Mouse (Mus musculus) adrenal gland (tissue): ENCODE data around the gene Snrpn.
"Not testable (repeated sequence)": the region's sequence is repeated elsewhere in the genome, so short reads cannot be mapped to it uniquely, and the experiment has no call there.

Experiments
- intact Hi-C: fragments of 180-260 bp; cut with DNase I; formaldehyde crosslinking; loops from one replicate; pipeline ENCODE4 v1.15.1; 2025
- long read RNA-seq, 2 experiments: library from polyadenylated mRNA; unstranded; transcript quantifications; one replicate each; pipeline ENCODE4 v2.0.0; 2020; ENCODE audit warnings: borderline replicate concordance in 1 of 2; ENCODE audit not compliant: insufficient replicate concordance in 1 of 2

Gene Snrpn
- long read RNA-seq, experiment 1, transcript Snrpn-201 (10 exons, 1,932 nt): major isoform, 86 of 96 reads
- long read RNA-seq, experiment 1, partial matches to known transcripts: 1 of 96 reads
- long read RNA-seq, experiment 1, other reads (novel, unspliced or antisense): 9 of 96 reads
- long read RNA-seq, experiment 2, transcript Snrpn-201 (10 exons, 1,932 nt): major isoform, 111 of 122 reads
- long read RNA-seq, experiment 2, partial matches to known transcripts: 3 of 122 reads
- long read RNA-seq, experiment 2, other reads (novel, unspliced or antisense): 8 of 122 reads

- intact Hi-C loops: no loop called here
These were observed at the start of gene Snrpn for GRCm38 (mm10) chr7:60139742-60140480. Gene Snrpn, minus strand, starts transcription at chr7:60140219.

DNA sequence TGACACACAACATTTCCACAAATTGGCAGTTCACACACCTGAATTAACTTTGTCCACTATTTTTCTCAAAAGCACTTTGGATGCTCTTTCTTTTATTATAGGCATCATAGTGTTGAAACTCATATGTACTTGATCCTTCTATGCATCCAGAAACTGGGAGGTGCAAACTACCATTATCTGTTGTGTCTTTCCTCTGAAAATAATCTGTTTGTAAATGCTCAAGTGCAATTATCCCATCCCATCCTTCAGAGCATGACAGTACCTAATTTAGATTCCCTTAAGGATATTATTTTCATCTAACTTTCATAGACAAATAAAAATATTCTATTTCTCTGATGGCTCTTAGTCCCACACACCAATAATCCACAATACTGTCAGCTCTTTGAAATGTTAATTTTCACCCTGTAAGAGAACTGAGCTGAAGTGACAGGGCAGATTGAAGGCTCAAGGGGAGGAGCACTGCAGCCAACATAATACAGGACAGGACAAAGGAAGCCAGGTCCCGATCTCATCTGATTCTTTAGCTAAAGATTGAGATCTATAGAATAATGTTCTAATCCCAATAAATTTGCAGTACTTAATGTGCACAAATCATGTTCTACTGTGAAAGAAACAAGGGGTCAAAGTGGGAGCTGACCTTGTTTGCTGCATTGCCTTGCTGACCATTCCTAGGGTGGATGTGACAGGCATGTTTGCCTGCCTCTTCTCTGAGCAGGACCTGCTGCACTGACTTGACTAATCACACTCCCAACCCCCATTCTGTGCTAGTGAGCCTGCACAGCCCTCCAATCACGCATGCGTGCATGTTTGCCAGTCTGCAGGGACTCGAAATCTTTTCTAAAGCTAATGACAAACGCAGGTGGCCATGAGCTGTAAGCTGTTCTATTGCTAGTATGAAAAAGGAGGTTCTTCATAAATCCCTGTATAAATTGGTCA, 30.5 kb upstream of the Snrpn start:
- intact Hi-C loops: no loop called here

- intact Hi-C loops: no loop called here
These were observed 14.7 kb downstream of the Snrpn start for GRCm38 (mm10) chr7:60125332-60125731.

GRCm38 (mm10) chr7:60123086-60123624, 16.9 kb downstream of the Snrpn start:
- intact Hi-C loops: not testable (repeated sequence)

DNA sequence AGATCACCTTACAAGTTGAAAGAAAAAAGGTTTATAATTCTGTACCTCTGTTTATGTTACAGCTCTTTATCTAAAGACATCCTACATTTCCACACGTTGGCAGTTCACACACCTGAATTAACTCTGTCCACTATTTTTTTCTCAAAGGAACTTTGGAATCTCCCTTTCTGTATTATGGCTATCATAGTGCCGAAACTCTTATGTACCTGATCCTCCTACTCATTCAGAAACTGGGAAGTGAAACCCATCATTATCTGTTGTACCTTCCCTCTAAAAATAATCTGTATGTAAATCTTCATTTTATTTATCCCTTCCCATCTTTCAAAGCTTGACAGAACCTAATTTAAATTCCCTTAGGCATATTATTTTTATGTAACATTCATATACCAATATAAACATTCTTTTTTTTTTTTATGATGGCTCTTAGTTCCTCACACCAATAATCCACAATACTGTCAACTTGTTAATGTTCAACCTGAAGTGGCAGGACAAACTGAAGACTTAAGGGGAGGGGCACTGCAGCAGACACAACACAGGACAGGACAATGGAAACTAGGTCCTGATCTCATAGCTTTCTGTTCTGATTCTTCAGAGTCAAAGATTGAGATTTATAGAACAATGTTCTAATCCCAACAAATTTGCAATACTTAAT, 17.5 kb downstream of the Snrpn start:
- intact Hi-C loops: no loop called here

GRCm38 (mm10) chr7:60097154-60097859, 42.7 kb downstream of the Snrpn start:
- intact Hi-C loops: no loop called here

GRCm38 (mm10) chr7:60076301-60076700, 63.7 kb downstream of the Snrpn start:
- intact Hi-C loops: no loop called here

DNA sequence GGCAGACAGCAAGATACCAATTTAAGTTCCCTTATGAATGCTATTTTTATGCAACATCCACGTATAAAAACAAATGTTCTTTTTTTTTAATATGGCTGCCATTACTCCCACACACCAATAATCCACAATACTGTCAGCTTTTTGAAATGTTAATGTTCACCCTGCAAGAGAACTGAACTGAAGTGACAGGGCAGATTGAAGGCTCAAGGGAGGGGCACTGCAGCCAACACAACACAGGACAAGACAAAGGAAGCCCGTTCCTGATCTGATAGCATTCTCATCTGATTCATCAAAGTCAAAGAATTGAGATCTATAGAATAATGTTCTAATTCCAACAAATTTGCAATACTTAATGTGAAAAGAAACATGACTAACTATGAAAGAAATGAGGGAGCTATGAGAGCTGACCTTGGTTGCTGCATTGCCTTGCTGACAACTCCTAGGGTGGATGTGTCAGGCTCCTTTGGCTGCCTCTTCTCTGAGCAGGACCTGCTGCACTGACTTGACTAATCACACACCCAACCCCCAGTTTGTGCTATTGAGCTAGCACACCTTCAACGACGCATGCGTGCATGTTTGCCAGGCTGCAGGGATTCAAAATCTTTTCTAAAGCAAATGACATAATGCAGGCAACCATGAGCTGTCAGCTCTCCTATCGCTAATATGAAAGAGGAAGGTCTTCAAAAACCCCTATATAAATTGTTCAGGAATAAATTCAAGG, 92.4 kb downstream of the Snrpn start:
- intact Hi-C loops: no loop called here

DNA sequence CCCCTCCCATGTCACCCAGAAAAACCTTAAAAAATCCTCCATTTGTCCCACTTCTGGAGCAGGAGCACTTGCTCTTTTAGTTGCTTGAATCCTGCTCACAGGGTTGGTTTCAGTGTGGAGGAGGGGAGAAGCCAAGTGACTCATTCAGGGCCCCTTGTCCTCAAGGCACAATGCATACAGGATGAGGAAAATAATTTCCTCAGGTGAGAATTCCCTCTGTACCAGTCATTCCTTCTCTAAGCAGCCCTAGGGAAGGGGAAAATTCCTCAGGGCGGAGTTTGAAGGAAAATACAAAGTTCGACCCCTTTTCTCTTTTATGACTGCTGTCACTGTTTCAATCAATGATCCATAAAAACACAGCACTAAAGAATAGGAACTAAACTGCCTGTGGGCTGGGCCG, 126.8 kb downstream of the Snrpn start:
- intact Hi-C loops: no loop called here

GRCm38 (mm10) chr7:60007727-60008360, 132.2 kb downstream of the Snrpn start:
- intact Hi-C loops: no loop called here

GRCm38 (mm10) chr7:60006262-60006661, 133.8 kb downstream of the Snrpn start:
- intact Hi-C loops: no loop called here

- intact Hi-C loops: no loop called here
These were observed 135.3 kb downstream of the Snrpn start, which contains the start of the genes Snurf and Gm38393 for GRCm38 (mm10) chr7:60004606-60005330. Gene Snurf, minus strand, starts transcription at chr7:60005049. Gene Gm38393, minus strand, starts transcription at chr7:60005064.

GRCm38 (mm10) chr7:60003921-60004605, 136.0 kb downstream of the Snrpn start:
- intact Hi-C loops: no loop called here

DNA sequence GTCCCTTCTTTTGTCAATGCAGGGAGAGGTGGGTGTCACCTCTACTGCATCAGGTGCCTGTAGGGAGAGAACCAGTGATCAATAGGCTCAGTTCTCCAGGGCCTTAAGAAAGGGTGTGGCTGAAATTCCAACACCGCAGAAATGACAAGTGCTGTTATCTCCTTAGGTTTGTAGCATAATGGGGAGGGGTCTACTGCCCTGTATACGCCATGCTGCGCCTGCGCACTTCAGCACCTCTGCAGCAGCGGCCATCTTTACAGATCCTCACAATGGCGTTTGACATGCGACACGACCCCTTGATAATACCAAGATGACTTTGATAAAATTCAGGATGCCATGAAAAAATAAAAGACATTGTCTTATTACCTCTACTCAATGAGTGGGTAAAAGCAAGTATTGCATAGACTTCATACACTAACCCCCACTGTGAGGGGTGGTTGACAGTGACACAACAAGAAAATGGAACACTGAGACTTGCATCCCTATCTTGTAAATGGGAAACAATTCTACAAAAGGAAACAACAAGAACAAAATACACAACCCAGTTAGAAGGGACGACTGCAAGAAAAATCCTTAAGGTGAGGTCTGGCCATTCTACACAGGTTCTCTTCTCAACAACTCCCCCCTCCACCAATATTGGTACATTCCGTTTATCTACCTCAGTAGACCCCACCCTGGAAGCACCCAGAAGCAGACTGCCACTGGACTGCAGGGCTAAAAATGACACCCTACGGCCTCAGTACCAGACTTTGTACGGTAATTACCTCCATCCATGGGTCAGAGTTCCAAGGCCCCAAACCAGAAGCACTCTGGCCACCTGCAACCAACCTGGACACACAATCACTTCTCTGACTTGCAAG, 136.8 kb downstream of the Snrpn start:
- intact Hi-C loops: no loop called here

DNA sequence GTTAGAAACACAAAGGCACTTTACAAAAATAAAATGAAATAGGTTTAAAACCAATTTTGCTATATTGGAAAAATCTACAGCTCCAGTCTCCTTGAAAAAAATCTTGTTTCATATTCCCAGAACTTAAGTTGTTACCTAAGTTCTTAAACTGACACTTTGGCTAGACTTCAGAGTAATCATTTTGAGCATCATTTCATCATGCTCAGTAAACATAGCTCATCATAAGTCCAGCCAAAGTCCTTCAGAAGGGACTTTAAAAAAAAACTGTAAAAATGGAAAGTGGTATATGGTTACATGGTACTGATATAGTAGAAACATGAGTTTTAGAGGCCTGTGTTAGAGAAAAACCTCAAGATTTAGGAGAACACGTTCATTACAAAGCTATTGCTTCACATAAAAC, 161.4 kb downstream of the Snrpn start:
- intact Hi-C loops: no loop called here
